Mouse (Mus musculus) cortical plate, adult 2 months (tissue): ENCODE measurements around the gene Grin3b.

Experiments used
- CTCF ChIP-seq: fragments of 200-500 bp; IDR thresholded peaks from 2 replicates; pipeline ENCODE4 v1.5.1; 2011; ENCODE audit warnings: mild to moderate bottlenecking, control low read depth, low read length; ENCODE audit not compliant: insufficient read depth; ENCODE audit errors: extremely low read depth
- POLR2A ChIP-seq: fragments of 200-500 bp; IDR thresholded peaks from 2 replicates; pipeline ENCODE4 v1.6.1; 2011; ENCODE audit warnings: mild to moderate bottlenecking, low read length, control low read depth; ENCODE audit not compliant: insufficient read depth; ENCODE audit errors: extremely low read depth

DNA sequence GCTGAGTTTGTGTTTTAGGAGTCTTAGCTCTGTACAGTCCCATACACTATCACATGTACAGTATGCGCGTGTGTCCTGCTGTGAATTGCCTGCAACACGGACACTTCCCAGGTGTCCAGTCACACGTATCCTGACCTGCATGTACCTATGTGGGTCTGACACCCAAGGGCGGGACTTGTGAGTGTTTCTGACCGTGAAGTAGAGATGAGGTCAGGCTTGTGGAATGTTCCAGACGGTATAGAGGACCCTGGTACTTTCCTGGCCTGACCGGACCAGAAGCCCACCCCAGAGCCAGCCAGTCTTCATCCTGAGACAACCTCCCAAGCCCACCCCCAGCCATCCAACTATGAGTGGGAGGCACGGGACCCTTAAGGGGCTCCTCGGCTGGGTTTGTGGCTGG, 45.1 kb downstream of the Grin3b start:
- TF ChIP-seq POLR2A = no peak
- TF ChIP-seq CTCF = no peak
